Mouse (Mus musculus) erythroblast, adult 5-6 weeks (primary cell): ENCODE results near the gene Zfand2b. TPM values are rescaled to one million over a fixed set of nuclear protein-coding genes. Genes with fewer than 3 reads are reported as not detected.

ENCODE experiments used
- ATAC-seq: replicated peaks from 2 replicates; pipeline ENCODE4 v1.8.0; 2016; ENCODE audit warnings: moderate number of reproducible peaks, mild to moderate bottlenecking, moderate TSS enrichment, inconsistent platforms; ENCODE audit not compliant: poor library complexity, low FRiP score, severe bottlenecking
- total RNA-seq, 2 experiments: library from RNA; stranded (forward) in 1 of 2; stranded (reverse) in 1 of 2; fragments of 150-400 nt in 1 of 2; fragments of 200-764, 138-1000 nt in 1 of 2; gene quantifications; 2 replicates each; pipeline versions ENCODE4 v1.2.3 to v1.2.4; 2015 to 2017; ENCODE audit warnings: low replicate concordance in 2 of 2

Zfand2b gene
- total RNA-seq (2015; ENCODE audit: low replicate concordance) = 15.9 and 28.2 TPM in 2 replicates
- 43.3 and 49.6 TPM in 2 replicates for total RNA-seq (2017; ENCODE audit: low replicate concordance)

DNA sequence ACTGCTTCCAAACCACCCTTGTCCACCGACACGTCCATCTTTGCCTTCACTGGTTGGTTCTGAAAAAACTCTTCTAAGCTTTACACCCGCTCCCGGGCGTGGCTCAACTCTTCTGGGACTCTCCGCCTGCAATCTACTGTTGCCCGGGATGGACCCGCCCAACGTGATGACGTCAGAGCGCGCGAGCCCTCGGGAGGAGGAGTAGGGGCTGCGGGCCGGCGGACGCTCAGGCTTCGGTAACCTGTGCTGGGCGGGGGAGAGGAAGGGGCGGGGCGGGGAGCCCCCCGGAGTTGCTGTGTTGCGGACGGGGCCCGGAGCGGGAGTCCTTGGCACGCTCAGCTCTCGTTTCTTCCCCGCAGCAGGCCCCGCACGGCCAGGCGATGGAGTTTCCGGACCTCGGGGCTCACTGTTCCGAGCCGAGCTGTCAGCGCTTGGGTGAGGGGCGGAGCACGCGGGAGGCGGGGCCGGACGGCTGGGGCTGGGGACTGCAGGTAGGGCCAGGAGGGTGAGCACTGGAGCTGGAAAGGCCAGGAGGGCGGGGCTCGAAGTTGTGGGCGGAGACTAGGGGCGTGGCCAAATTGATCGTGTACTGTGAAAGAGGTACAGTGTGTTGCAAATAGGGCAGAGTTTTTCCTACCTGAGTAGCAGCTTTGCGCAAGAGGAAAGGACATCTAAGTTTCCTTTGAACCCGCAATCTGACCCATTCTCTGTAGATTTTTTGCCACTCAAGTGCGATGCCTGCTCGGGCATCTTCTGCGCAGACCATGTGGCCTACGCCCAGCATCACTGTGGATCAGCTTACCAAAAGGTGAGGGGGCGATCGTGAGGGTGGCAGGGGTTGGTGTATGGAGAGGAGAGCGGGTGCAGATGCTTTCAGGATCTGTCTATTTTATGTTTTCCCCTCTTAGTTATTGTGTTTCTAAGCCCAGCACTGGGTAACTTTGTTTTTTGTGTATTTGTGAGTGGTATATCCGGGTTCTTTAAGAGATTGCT lies at the start of gene Zfand2b:
Zfand2b (plus strand) TSS at position 175 of the 993 bp plus-strand sequence.
- ATAC-seq = peak; percentile 91

GRCm38 (mm10) chr1:75122211-75122610 lies 46.2 kb upstream of the Zfand2b start:
- no peak for ATAC-seq

DNA sequence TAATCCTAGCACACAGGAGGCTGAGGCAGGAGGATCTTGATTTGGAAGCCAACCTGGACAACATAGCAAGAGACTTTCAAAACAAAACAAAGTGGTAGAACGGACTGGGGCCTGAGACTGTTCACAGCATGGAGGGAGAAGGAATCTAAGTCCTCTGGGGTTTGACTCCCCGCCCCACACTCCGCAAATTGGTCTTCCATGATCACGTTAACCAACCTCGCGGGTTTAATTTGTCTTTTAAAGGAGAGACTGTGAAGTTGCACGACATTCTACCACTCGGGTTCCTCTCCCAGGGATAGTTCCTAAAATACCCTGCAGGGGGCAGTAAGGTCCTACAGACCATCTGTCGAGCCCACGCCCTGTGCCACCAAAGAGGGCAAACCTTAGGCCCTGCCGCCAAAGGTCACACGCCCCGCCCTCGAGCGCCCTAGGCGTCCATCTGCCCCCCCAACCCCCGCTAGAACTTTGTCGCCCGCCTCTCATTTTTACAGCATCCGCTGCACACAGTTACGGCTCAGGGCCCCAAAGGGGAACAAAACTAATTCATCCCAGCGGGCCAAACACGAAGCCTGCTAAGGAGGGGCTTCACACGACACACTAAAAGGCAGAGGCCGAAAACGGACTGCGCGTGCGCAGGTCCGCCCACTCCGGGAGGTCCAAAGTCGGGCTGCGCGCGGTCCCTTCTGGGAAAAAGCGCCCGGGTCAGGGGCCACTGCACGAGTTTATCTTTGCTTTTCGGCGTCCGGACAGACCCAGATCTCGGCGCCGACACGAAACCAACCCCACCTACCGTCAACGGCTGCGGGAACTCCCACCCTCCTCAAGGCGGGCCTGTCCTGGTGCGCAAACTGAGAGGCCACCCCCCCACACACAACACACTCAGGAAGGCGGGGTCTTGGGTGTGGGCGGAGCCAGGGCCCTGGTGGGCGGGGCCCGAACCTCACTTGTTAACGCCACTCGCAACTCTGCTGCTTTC lies 43.8 kb upstream of the Zfand2b start, which contains the start of gene Nhej1:
Nhej1 (minus strand) TSS at position 855 of the 976 bp plus-strand sequence.
- ATAC-seq = peak; percentile 90

GRCm38 (mm10) chr1:75125418-75125817 lies 43.0 kb upstream of the Zfand2b start:
- ATAC-seq = peak; percentile 8

GRCm38 (mm10) chr1:75128641-75129040 lies 39.8 kb upstream of the Zfand2b start:
- no peak for ATAC-seq

GRCm38 (mm10) chr1:75133421-75134207 lies 34.8 kb upstream of the Zfand2b start, which contains the start of gene Slc23a3:
Gene Slc23a3 (minus strand): TSS chr1:75133890.
- ATAC-seq = no peak

DNA sequence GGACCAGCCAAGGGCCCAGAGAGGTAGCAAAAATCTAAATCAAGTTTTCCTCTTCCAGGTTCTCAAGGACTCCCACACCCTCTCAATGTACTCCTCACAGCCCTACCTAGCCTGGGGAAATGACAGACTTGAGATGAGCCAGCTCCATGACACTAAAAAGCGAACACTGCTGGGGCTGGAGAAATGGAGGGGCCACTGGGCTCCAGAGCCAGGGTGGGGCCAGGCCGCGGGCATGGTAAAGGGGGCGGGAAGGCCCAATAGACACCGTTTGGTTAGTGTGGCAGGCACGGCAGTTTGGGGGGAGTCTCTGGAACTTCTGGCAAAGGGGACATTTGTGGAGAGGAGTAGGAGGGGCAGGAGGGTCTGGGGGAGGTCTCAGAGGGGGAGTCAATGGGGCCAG lies 32.2 kb upstream of the Zfand2b start:
- ATAC-seq = peak; percentile 28; the same call in 1 of the 2 replicates

DNA sequence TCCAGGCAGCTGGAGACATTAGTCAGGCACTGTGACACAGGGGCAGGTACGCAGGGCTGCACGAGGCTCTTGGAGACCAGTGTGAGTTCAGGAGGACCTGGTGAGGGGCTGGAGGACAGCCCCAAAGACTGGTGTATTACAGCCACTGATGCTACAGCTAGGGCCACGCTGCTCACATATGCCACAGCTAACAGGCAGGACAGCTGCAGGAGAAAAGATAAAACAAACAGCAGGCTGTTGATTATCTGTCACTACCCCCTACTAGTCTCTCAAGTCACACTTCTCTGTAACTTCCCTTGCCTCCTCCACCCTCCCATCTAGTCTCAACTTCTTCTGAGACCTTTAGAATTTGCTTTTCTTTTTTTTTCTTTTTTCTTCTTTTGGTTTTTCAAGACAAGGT lies 31.7 kb upstream of the Zfand2b start:
- peak; percentile 82 for ATAC-seq

- no peak for ATAC-seq
These were observed 30.0 kb upstream of the Zfand2b start for GRCm38 (mm10) chr1:75138448-75138847.

DNA sequence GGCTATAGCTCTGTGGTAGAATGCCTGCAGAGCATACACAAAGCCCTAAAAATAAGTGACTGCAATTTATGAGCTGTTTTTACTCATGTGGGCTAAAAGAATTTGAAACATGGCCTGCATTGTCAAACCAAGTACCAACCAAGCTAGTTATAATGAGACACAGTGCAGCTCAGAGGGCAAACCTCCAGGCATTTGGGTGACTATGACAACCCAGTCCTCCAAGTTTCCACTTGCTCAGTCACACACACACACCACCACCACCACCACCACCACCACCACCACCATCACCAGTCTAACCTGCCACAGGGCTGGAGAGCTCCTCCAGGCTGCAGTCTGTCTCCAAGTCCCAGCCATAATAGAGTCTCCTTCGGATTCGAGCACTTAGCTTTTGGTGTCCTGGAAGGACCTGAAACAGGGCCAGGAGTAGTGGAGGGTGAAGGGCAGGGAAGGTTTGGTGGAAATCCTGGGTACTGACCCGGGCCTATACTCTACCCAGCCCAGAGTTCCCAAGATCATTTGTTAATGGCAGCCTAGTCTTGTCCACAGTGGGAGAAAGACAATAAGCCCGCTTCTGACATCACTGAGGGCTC lies 27.8 kb upstream of the Zfand2b start:
- no peak for ATAC-seq

DNA sequence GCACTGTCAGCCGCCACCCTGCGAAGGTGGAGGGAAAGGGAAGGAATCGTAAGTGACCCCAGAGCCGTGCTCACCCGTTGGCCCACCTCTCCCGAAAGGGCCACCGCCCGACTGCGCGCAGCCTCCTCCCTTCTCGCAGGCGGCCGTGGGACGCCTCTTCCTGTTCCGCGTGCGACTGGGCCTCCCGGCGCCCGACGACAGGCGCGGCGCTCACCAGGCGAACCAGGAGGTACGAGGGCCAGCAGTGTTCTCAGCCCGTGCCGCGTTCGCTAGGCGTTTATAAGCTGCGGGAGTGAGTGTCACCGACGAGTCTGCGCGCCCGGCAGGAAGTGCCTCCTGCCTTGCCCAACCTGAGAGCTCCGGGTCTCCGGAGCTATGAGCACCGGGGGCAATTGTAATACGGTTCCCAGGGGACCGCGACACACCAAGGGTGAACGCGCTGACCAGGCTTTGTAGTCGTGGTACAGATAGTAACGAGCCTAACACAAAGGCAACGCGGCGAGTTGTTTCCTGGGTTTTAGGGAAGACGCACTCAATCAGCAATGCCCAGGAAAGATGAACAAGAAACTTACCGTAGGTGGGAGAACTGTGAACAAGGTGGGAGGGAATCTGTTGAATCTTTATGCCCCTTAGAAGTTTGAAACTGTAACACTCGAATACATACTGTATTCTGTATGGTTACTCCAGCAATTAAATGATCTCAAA lies 26.8 kb upstream of the Zfand2b start:
- ATAC-seq = peak; percentile 54

DNA sequence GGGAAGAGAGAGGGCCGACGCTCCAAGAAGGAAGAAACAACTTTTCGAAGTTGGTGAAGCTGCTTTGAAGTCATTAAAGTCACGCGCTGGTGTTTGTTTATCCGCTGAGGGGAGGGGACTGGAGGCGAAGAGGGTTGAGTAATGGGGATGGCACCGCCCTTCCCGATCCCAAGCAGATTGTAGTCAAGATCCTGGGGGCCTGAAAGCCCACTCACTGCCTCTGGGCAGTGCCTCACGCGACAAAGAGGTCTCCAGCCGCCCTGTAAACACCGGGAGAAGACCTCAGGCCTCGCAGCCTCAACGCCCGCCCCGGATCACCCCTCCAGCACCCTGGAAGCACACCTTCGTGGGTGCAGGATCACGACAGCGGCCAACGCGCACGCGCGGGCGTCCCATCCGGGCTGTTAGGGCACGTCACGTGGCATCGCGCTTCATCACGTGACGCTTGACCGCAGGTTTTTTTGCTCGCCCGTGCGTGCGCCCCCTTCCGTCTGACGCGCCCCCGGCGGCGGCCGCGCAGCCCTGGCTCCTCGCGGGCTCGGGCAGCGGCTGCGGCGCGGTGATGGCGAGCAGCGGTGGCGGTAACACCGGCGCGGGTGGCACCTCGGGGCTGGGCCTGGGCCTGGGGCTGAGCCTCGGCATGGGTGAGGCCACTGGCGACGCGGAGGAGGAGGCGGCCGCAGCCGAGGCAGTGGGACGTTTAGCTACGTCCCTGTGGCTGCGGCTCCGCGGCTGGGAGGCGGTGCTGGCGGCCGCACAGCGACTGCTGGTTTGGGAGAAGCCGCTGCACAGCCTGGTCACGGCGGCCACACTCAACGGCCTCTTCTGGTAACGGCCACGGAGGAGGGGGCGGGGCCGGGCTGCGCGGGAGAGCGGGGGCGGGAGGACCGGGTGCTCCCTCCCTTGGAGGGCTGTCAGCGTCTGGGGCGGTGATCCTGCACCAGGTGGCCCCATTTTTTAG lies 25.9 kb upstream of the Zfand2b start, which contains the start of the genes Cnppd1 and Retreg2:
Cnppd1 (minus strand) TSS at position 411 of the 961 bp plus-strand sequence.
Retreg2 (plus strand) TSS at position 478 of the 961 bp plus-strand sequence.
- peak; percentile 71 for ATAC-seq

DNA sequence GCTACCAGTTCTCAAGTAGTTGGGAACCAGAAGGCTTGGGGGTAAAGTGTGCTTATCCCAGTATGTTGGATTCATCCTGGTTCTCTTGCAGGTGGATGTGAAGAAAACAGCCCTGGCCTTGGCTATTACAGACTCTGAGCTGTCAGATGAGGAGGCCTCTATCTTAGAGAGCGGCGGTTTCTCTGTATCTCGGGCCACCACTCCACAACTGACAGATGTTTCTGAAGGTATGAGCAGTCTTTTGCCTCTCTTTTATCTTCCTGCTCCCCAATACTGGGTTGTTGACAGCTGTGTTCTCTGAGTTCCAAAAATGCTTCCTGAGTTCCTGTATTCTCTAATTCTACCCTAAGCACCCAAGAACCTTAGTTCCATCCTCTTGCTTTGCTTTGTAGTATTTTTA lies 22.9 kb upstream of the Zfand2b start:
- 0 out of 2 replicates have a peak, but pooled peaks have one; percentile 11 for ATAC-seq

DNA sequence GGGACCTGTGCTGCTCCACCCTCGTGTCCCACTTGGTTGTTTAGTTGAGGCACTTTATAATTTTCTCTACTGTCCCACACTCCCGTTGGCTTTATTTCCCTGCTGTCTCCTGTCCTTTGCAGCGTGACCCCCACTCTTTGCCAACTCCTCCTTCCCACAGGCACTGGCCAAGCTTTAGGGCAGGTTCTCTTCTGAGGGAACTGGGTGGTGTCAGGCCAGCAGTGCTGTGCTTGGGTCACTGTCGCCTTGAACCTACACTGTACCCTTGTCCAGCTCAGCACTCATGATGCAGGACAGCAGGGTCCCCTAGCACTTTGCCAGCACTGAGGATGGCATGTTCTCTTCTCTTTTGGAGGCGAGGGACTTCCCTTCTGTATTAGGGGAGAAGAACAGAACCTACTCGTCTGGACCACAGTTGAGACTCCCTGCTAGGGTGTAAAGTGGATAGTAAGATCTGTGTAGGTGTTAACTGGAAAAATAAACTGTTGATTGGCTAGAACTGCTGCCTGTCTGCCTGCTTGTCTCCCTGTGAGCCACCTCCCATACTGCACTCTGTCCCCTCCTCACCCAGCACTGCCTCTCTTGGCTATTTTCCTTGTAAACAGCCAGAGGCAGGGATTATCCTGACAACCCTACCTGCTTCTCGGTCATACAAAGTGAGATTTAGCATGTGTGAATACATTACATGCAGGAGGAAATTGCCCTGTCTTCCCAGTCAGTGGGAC lies 20.9 kb upstream of the Zfand2b start:
- no peak for ATAC-seq

DNA sequence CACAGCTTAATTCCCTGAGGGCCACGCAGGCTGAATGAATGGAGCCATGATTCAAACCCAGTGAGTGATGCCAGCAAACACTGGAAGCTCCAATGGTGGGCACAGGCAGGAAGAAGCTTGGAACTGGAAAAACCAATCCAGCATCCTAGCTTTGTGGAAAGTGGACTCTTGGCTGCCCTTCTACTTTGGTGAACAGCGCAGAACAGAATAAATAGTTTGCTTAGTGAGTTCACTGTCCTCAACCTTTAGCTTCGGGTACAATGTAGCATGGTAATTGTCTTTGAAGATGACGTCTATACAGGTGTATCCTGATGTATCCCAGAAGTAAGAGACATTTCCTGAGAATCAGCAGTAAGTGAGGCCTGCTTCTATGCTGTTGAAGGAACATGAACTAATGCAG lies 19.7 kb upstream of the Zfand2b start:
- no peak for ATAC-seq

DNA sequence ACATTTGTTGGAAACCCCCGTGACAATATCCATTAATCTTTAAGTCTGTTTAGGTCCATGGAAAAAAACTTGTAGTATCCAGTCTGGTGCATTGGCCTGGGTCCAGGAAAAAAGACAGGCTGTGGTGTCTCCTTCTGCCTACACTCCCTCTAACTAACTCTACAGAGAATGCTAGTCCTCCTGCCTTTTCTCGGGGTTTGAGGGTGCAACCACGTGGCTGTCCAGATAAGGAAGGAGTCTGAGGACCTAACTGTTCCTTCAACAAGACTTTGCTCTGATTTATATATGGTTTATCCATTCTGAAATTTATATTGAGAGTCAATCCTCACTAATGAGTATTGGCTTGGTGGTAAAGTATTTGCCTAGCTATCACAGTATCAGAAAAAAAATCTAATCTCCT lies 12.6 kb upstream of the Zfand2b start:
- no peak for ATAC-seq
